Mouse (Mus musculus) adrenal gland, postnatal 4 days (tissue): Measurements from ENCODE around the gene Fbxw7. TPM values are rescaled to one million over a fixed set of nuclear protein-coding genes. Genes with fewer than 3 reads are reported as not detected.

Experiments
- DNase-seq, 2 experiments: peaks; one replicate each; pipeline ENCODE4 v3.0.0; 2021 to 2022; ENCODE audit warnings: low spot score in 2 of 2, mixed read lengths in 2 of 2
- total RNA-seq, 2 experiments: library from RNA; stranded (reverse); gene quantifications; 2 replicates each; pipeline ENCODE4 v1.2.3; 2021

The Fbxw7 gene
- total RNA-seq, 2 experiments from 2014 or later, result 24.4 to 24.7 TPM

GRCm38 (mm10) chr3:85024237-85024636 is 209.2 kb downstream of the Fbxw7 start:
- no peak for DNase-seq

- no peak for DNase-seq
Observed at GRCm38 (mm10) chr3:85024817-85025705, 210.0 kb downstream of the Fbxw7 start.

Other genes with a start within 250 kb of the Fbxw7 start
- 10 to 100 TPM; 60.6 to 61.2 TPM for gene Arfip1, start 232.6 kb upstream of the Fbxw7 start, total RNA-seq
- gene Tigd4, start 221.7 kb upstream of the Fbxw7 start, total RNA-seq, result 1 to 10 TPM in 1 of 2 experiments, under 1 TPM in 1; 0.28 to 2.8 TPM
- 1 to 10 TPM; 4.1 to 5.0 TPM for gene Tmem154, start 149.1 kb upstream of the Fbxw7 start, total RNA-seq